Mouse (Mus musculus) heart, embryonic 13.5 days (tissue): Measurements from ENCODE around the gene Abhd16a. TPM values are rescaled to one million over a fixed set of nuclear protein-coding genes. Genes with fewer than 3 reads are reported as not detected.

Source experiments
- ATAC-seq: fragments of 200-750 bp; cut with Nextera tagmentation; 2 replicates; pipeline ENCODE4 v1.8.0; 2017; ENCODE audit warnings: moderate TSS enrichment; ENCODE audit not compliant: insufficient number of reproducible peaks, low FRiP score, low TSS enrichment; ENCODE audit errors: extremely low read depth
- H3K27ac ChIP-seq: fragments of 300-500 bp; sonication (generic); replicated peaks from 2 replicates; pipeline ENCODE4 v1.5.1; 2015; ENCODE audit warnings: moderate library complexity, mild to moderate bottlenecking, inconsistent platforms
- H3K27me3 ChIP-seq: fragments of 300-500 bp; sonication (generic); replicated peaks from 2 replicates; pipeline ENCODE4 v1.6.1; 2015; ENCODE audit warnings: mild to moderate bottlenecking, inconsistent platforms
- H3K36me3 ChIP-seq: fragments of 300-500 bp; sonication (generic); 2 replicates; pipeline ENCODE4 v1.6.1; 2015; ENCODE audit warnings: mild to moderate bottlenecking, inconsistent platforms
- H3K4me1 ChIP-seq: fragments of 300-500 bp; sonication (generic); 2 replicates; pipeline ENCODE4 v1.6.1; 2015; ENCODE audit warnings: inconsistent platforms
- H3K4me2 ChIP-seq: fragments of 300-500 bp; sonication (generic); 2 replicates; pipeline ENCODE4 v1.6.1; 2015; ENCODE audit warnings: inconsistent platforms, mild to moderate bottlenecking, moderate library complexity
- H3K4me3 ChIP-seq: fragments of 300-500 bp; sonication (generic); 2 replicates; pipeline ENCODE4 v1.5.1; 2015; ENCODE audit warnings: moderate library complexity, mild to moderate bottlenecking, inconsistent platforms
- H3K9ac ChIP-seq: fragments of 300-500 bp; sonication (generic); 2 replicates; pipeline ENCODE4 v1.6.1; 2015; ENCODE audit warnings: inconsistent platforms, mild to moderate bottlenecking, moderate library complexity
- H3K9me3 ChIP-seq: fragments of 300-500 bp; sonication (generic); 2 replicates; pipeline ENCODE4 v1.6.1; 2016; ENCODE audit warnings: inconsistent platforms
- WGBS: fragments of 180-500 bp; shearing (Covaris S2); methylation state at CpG from one replicate; pipeline ENCODE4 v1.1.7; 2015; ENCODE audit warnings: mixed read lengths; 5-methylcytosine and 5-hydroxymethylcytosine counted together
- polyA plus RNA-seq: library from polyadenylated mRNA; unstranded; fragments of >200 nt; fragmentation: Nextera tagmentation; extraction: Ambion mirVana; gene quantifications from 2 replicates; pipeline ENCODE4 v1.2.1, GENCODE M21; 2015

Gene Abhd16a
- polyA plus RNA-seq, 1 experiment from 2014 or later = 67.0 TPM

GRCm38 (mm10) chr17:35092403-35093198, 3.5 kb downstream of the Abhd16a start:
- no peak for ATAC-seq
- peaks cover 69% of the 10 kb centered on the region for H3K36me3 ChIP-seq
- no peaks in the 10 kb centered on the region for H3K27me3 ChIP-seq
- no peak overlapping the region for H3K4me3 ChIP-seq
- 84% methylated on average over 14 of the region's 14 CpGs for WGBS
- H3K27ac ChIP-seq = no peak overlapping the region
- H3K9me3 ChIP-seq = no peaks in the 10 kb centered on the region
- peaks cover 24% of the 10 kb centered on the region for H3K4me1 ChIP-seq
- H3K4me2 ChIP-seq = no peak overlapping the region
- no peak overlapping the region for H3K9ac ChIP-seq

- no peak overlapping the region for H3K4me2 ChIP-seq
- peaks cover 90% of the 10 kb centered on the region for H3K36me3 ChIP-seq
- 0 out of 2 replicates have a peak overlapping the region, but pooled peaks have one; percentile 19 for H3K9ac ChIP-seq
- WGBS = 75% methylated on average over 15 of the region's 15 CpGs
- H3K27ac ChIP-seq = no peak overlapping the region
- no peaks in the 10 kb centered on the region for H3K27me3 ChIP-seq
- no peak for ATAC-seq
- H3K4me3 ChIP-seq = no peak overlapping the region
- H3K4me1 ChIP-seq = peaks cover 19% of the 10 kb centered on the region
- H3K9me3 ChIP-seq = no peaks in the 10 kb centered on the region
Measured at GRCm38 (mm10) chr17:35094475-35095365, 5.7 kb downstream of the Abhd16a start.

DNA sequence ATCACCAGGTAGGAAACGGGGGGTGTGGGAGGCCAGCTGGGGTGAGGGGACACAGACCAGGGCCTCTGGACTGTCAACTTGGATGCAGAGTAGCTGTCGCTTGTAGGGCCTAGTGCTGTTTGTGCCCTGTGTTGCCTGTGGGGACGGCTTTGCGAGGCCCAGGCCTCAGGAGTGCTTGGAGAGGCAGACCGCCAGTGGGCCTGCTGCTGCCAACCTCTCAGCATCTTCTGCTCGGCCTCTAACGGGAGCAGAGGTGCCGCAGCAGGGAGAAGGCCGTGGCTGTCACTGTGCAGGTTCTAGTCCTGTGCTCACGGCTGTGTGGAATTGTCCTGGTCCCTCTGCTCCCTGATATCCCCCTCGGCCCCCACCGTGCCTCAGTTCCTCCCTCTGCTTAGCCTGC, 7.5 kb downstream of the Abhd16a start:
- H3K4me2 ChIP-seq = no peak overlapping the region; the same call in 1 of the 2 replicates
- ATAC-seq = no peak
- H3K4me1 ChIP-seq = peaks cover 7% of the 10 kb centered on the region
- no peaks in the 10 kb centered on the region for H3K9me3 ChIP-seq
- H3K9ac ChIP-seq = peak overlapping the region; percentile 55
- no peak overlapping the region for H3K4me3 ChIP-seq
- H3K36me3 ChIP-seq = peaks cover 98% of the 10 kb centered on the region
- WGBS = 87% methylated on average over 12 of the region's 12 CpGs
- no peak overlapping the region for H3K27ac ChIP-seq
- no peaks in the 10 kb centered on the region for H3K27me3 ChIP-seq

GRCm38 (mm10) chr17:35097164-35097655, 8.1 kb downstream of the Abhd16a start:
- no peak overlapping the region for H3K9ac ChIP-seq
- H3K4me1 ChIP-seq = peaks cover 12% of the 10 kb centered on the region
- no peak overlapping the region for H3K27ac ChIP-seq
- no peaks in the 10 kb centered on the region for H3K9me3 ChIP-seq
- no peak overlapping the region for H3K4me3 ChIP-seq
- ATAC-seq = no peak
- 83% methylated on average over 12 of the region's 12 CpGs for WGBS
- H3K27me3 ChIP-seq = no peaks in the 10 kb centered on the region
- H3K4me2 ChIP-seq = no peak overlapping the region
- peaks cover 99% of the 10 kb centered on the region for H3K36me3 ChIP-seq

GRCm38 (mm10) chr17:35100196-35100765, 11.2 kb downstream of the Abhd16a start:
- no peak overlapping the region for H3K4me3 ChIP-seq
- WGBS = 51% methylated on average over 10 of the region's 10 CpGs
- H3K9ac ChIP-seq = 0 out of 2 replicates have a peak overlapping the region, but pooled peaks have one; percentile 19
- H3K9me3 ChIP-seq = no peaks in the 10 kb centered on the region
- peaks cover 21% of the 10 kb centered on the region for H3K4me1 ChIP-seq
- no peak for ATAC-seq
- H3K27ac ChIP-seq = no peak overlapping the region
- H3K36me3 ChIP-seq = peaks cover 86% of the 10 kb centered on the region
- H3K4me2 ChIP-seq = no peak overlapping the region
- H3K27me3 ChIP-seq = no peaks in the 10 kb centered on the region

GRCm38 (mm10) chr17:35101161-35101560, 12.1 kb downstream of the Abhd16a start:
- Histone ChIP-seq H3K36me3 (peaks cover 77% of the 10 kb centered on the region), H3K4me2 (no peak overlapping the region), H3K27ac (0 out of 2 replicates have a peak overlapping the region, but pooled peaks have one; percentile 13), H3K27me3 (no peaks in the 10 kb centered on the region), H3K4me1 (peaks cover 28% of the 10 kb centered on the region), H3K9me3 (no peaks in the 10 kb centered on the region), H3K4me3 (no peak overlapping the region), H3K9ac (no peak overlapping the region)
- no peak for ATAC-seq
- WGBS = 83% methylated on average over 11 of the region's 11 CpGs

DNA sequence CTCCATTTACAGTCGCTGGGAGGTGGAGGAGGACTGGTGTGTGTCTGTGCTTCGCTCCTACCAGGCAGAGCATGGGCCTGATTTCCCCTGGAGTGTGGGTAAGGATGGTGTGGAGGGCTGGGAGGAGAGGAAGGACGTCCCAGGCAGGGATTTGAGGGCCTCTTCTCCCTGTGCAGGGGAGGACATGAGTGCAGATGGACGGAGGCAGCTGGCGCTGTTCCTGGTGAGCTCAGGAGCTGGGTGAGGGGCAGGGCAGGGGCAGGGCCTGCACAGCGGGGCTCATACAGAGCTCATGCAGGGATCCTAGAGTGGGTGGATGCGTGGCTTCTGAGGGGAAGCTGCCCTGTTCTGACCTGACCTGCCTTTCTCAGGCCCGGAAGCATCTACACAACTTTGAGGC, 13.2 kb downstream of the Abhd16a start:
- Histone ChIP-seq H3K4me1 (peaks cover 30% of the 10 kb centered on the region), H3K9ac (peak overlapping the region; percentile 29), H3K36me3 (peaks cover 66% of the 10 kb centered on the region), H3K9me3 (no peaks in the 10 kb centered on the region), H3K4me2 (no peak overlapping the region), H3K27me3 (no peaks in the 10 kb centered on the region), H3K27ac (peak overlapping the region; percentile 13; the same call in 1 of the 2 replicates), H3K4me3 (no peak overlapping the region)
- 72% methylated on average over 8 of the region's 8 CpGs for WGBS
- ATAC-seq = no peak

GRCm38 (mm10) chr17:35103221-35103690, 14.2 kb downstream of the Abhd16a start:
- no peak for ATAC-seq
- Histone ChIP-seq H3K4me3 (no peak overlapping the region), H3K4me2 (no peak overlapping the region), H3K27ac (peak overlapping the region; percentile 42), H3K9me3 (no peaks in the 10 kb centered on the region), H3K4me1 (peaks cover 30% of the 10 kb centered on the region), H3K36me3 (peaks cover 56% of the 10 kb centered on the region), H3K27me3 (no peaks in the 10 kb centered on the region), H3K9ac (peak overlapping the region; percentile 50; the same call in 1 of the 2 replicates)
- 41% methylated on average over 6 of the region's 6 CpGs for WGBS

DNA sequence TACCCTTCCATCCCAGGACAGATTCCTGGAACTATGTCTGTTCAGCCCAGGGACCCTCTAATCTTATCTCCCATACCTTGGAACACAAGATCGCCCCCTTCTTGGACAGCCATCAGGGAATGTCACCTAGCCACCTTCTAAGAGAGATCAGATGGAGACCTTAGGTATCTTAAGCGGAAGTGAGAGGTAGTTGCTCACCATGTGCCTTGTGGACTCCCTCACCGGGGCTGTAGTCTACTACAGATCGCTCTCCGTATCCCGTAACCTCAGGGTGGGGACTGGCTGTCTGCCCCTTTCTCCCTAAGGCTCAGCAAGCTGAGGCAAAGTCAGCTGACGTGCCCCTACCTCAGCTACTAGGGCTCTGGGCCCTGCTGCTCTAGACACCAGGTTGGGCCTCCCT, 15.0 kb downstream of the Abhd16a start:
- no peaks in the 10 kb centered on the region for H3K27me3 ChIP-seq
- H3K9ac ChIP-seq = no peak overlapping the region
- H3K36me3 ChIP-seq = peaks cover 48% of the 10 kb centered on the region
- no peaks in the 10 kb centered on the region for H3K9me3 ChIP-seq
- 79% methylated on average over 7 of the region's 7 CpGs for WGBS
- H3K27ac ChIP-seq = no peak overlapping the region
- H3K4me1 ChIP-seq = peaks cover 30% of the 10 kb centered on the region
- no peak overlapping the region for H3K4me2 ChIP-seq
- no peak for ATAC-seq
- H3K4me3 ChIP-seq = no peak overlapping the region

DNA sequence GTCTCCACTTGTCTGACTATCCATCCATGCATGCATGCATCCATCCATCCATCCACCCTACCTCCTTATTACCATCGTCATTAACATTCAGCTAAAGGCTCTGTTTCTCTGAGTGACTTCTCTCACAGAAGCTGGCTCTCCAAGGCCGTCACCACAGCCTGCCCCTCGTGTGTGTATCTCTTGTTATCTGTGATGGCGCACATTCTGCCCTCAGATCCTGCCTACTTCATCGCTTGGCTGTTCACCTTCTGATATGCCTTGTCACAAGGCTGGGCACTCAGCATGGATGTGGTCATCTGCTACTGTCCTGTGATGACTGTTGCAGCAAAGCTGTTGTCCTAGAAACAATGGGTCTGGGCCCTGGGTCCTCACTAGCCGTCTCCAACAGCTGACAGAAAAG, 15.7 kb downstream of the Abhd16a start:
- H3K9ac ChIP-seq = peak overlapping the region; percentile 50; the same call in 1 of the 2 replicates
- H3K4me3 ChIP-seq = no peak overlapping the region
- WGBS = 48% methylated on average over 6 of the region's 6 CpGs
- no peak for ATAC-seq
- peaks cover 30% of the 10 kb centered on the region for H3K4me1 ChIP-seq
- H3K27ac ChIP-seq = no peak overlapping the region
- H3K9me3 ChIP-seq = no peaks in the 10 kb centered on the region
- no peak overlapping the region for H3K4me2 ChIP-seq
- no peaks in the 10 kb centered on the region for H3K27me3 ChIP-seq
- peaks cover 41% of the 10 kb centered on the region for H3K36me3 ChIP-seq
